Mouse (Mus musculus): ENCODE measurements around the gene Serpine1. TPM values are rescaled to one million over a fixed set of nuclear protein-coding genes. Genes with fewer than 3 reads are reported as not detected.
"Not testable (repeated sequence)": the region's sequence is repeated elsewhere in the genome, so short reads cannot be mapped to it uniquely, and the experiment has no call there.

The Serpine1 gene
- polyA plus RNA-seq (2015; fragmentation: Nextera tagmentation; extraction: Ambion mirVana), result 0.05 TPM in 1 of 2 replicates, not detected in the other

GRCm38 (mm10) chr5:137072079-137072960 is at the start of gene Serpine1:
Gene Serpine1, minus strand, starts transcription at chr5:137072268.
- DNase-seq (peak; percentile 37), ATAC-seq (ENCODE audit: low read depth) (peak; percentile 72)
- Histone ChIP-seq H3K4me2 (peak within 1 kb of the TSS; percentile 45), H3K27me3 (peaks cover 15% of the 10 kb centered on the region; the same call in 1 of the 2 replicates), H3K9ac (peak within 1 kb of the TSS; percentile 39; the same call in 1 of the 2 replicates), H3K4me3 (replicated peaks) (peak within 1 kb of the TSS; percentile 21), H3K36me3 (no peaks in the 10 kb centered on the region), H3K9me3 (replicated peaks) (no peaks in the 10 kb centered on the region), H3K4me1 (replicated peaks) (peaks cover 43% of the 10 kb centered on the region), H3K27ac (no peak within 1 kb of the TSS)
- 25% methylated on average over 23 of the region's 23 CpGs for WGBS (ENCODE audit: insufficient replicate concordance)

- no peak for ATAC-seq (ENCODE audit: low read depth)
- Histone ChIP-seq H3K9ac (no peak overlapping the region), H3K4me2 (no peak overlapping the region), H3K27ac (no peak overlapping the region), H3K27me3 (no peaks in the 10 kb centered on the region), H3K4me3 (replicated peaks) (no peak overlapping the region), H3K4me1 (replicated peaks) (peaks cover 39% of the 10 kb centered on the region), H3K9me3 (replicated peaks) (0 out of 2 replicates have a peak, but pooled peaks cover 5% of the 10 kb centered on the region), H3K36me3 (no peaks in the 10 kb centered on the region)
- no peak for DNase-seq
- 64% methylated on average over 4 of the region's 4 CpGs for WGBS (ENCODE audit: insufficient replicate concordance)
Measured at GRCm38 (mm10) chr5:137121280-137121679, 49.2 kb upstream of the Serpine1 start.

- no peak overlapping the region; the same call in 1 of the 2 replicates for H3K27ac ChIP-seq
- H3K4me3 ChIP-seq (replicated peaks), result no peak overlapping the region
- WGBS (ENCODE audit: insufficient replicate concordance), result 76% methylated on average over 4 of the region's 4 CpGs
- peaks cover 51% of the 10 kb centered on the region for H3K4me1 ChIP-seq (replicated peaks)
- peaks cover 17% of the 10 kb centered on the region for H3K9me3 ChIP-seq (replicated peaks)
- H3K9ac ChIP-seq, result no peak overlapping the region
- no peak for DNase-seq
- peaks cover 14% of the 10 kb centered on the region for H3K36me3 ChIP-seq
- H3K4me2 ChIP-seq, result no peak overlapping the region
- no peak for ATAC-seq (ENCODE audit: low read depth)
- H3K27me3 ChIP-seq, result no peaks in the 10 kb centered on the region
Measured at GRCm38 (mm10) chr5:137118878-137119277, 46.8 kb upstream of the Serpine1 start.

- not testable (repeated sequence) for ATAC-seq (ENCODE audit: low read depth)
Measured at GRCm38 (mm10) chr5:137117994-137118393, 45.9 kb upstream of the Serpine1 start.

GRCm38 (mm10) chr5:137116987-137117386 is 44.9 kb upstream of the Serpine1 start:
- Histone ChIP-seq H3K9ac (peak overlapping the region; percentile 91), H3K4me1 (replicated peaks) (peaks cover 38% of the 10 kb centered on the region), H3K4me2 (peak overlapping the region; percentile 78), H3K9me3 (replicated peaks) (peaks cover 35% of the 10 kb centered on the region), H3K27me3 (no peaks in the 10 kb centered on the region), H3K27ac (peak overlapping the region; percentile 96), H3K4me3 (replicated peaks) (peak overlapping the region; percentile 82), H3K36me3 (peaks cover 32% of the 10 kb centered on the region)
- 58% methylated on average over 2 of the region's 2 CpGs for WGBS (ENCODE audit: insufficient replicate concordance)
- ATAC-seq (ENCODE audit: low read depth) (no peak), DNase-seq (no peak)

More at GRCm38 (mm10) chr5:137117994-137118393, 45.9 kb upstream of the Serpine1 start:
- DNase-seq; H3K4me2 ChIP-seq; H3K4me3 ChIP-seq (replicated peaks); H3K27ac ChIP-seq; H3K9ac ChIP-seq; H3K27me3 ChIP-seq: not testable (repeated sequence)
- 88% methylated on average over 3 of the region's 3 CpGs for WGBS (ENCODE audit: insufficient replicate concordance)
- Histone ChIP-seq H3K36me3 (peaks cover 23% of the 10 kb centered on the region), H3K9me3 (replicated peaks) (peaks cover 26% of the 10 kb centered on the region), H3K4me1 (replicated peaks) (peaks cover 42% of the 10 kb centered on the region)

GRCm38 (mm10) chr5:137115866-137116847 is 44.1 kb upstream of the Serpine1 start, which contains the start of gene Trim56:
Gene Trim56, minus strand, starts transcription at chr5:137116209.
- peak within 1 kb of the TSS; percentile 91 for H3K9ac ChIP-seq
- peaks cover 43% of the 10 kb centered on the region for H3K9me3 ChIP-seq (replicated peaks)
- no peaks in the 10 kb centered on the region for H3K27me3 ChIP-seq
- H3K4me3 ChIP-seq (replicated peaks), result peak within 1 kb of the TSS; percentile 82
- WGBS (ENCODE audit: insufficient replicate concordance), result 2% methylated on average over 29 of the region's 29 CpGs
- H3K27ac ChIP-seq, result peak within 1 kb of the TSS; percentile 96
- peak within 1 kb of the TSS; percentile 78 for H3K4me2 ChIP-seq
- peaks cover 38% of the 10 kb centered on the region for H3K4me1 ChIP-seq (replicated peaks)
- H3K36me3 ChIP-seq, result peaks cover 40% of the 10 kb centered on the region
- peak; percentile 83 for DNase-seq
- ATAC-seq (ENCODE audit: low read depth), result peak; percentile 94

GRCm38 (mm10) chr5:137114891-137115561 is 43.0 kb upstream of the Serpine1 start:
- peak overlapping the region; percentile 96 for H3K27ac ChIP-seq
- H3K4me2 ChIP-seq, result peak overlapping the region; percentile 78
- no peak for DNase-seq
- H3K27me3 ChIP-seq, result no peaks in the 10 kb centered on the region
- H3K36me3 ChIP-seq, result peaks cover 51% of the 10 kb centered on the region
- H3K4me1 ChIP-seq (replicated peaks), result peaks cover 38% of the 10 kb centered on the region
- H3K4me3 ChIP-seq (replicated peaks), result peak overlapping the region; percentile 82
- peak overlapping the region; percentile 91 for H3K9ac ChIP-seq
- 52% methylated on average over 9 of the region's 9 CpGs for WGBS (ENCODE audit: insufficient replicate concordance)
- ATAC-seq (ENCODE audit: low read depth), result no peak
- H3K9me3 ChIP-seq (replicated peaks), result peaks cover 54% of the 10 kb centered on the region

- peaks cover 55% of the 10 kb centered on the region for H3K9me3 ChIP-seq (replicated peaks)
- H3K4me2 ChIP-seq, result no peak overlapping the region
- H3K9ac ChIP-seq, result no peak overlapping the region
- no peak overlapping the region for H3K4me3 ChIP-seq (replicated peaks)
- ATAC-seq (ENCODE audit: low read depth) (no peak), DNase-seq (no peak)
- 75% methylated on average over 5 of the region's 5 CpGs for WGBS (ENCODE audit: insufficient replicate concordance)
- no peak overlapping the region for H3K27ac ChIP-seq
- peaks cover 54% of the 10 kb centered on the region for H3K36me3 ChIP-seq
- peaks cover 3% of the 10 kb centered on the region; the same call in 1 of the 2 replicates for H3K27me3 ChIP-seq
- peaks cover 29% of the 10 kb centered on the region for H3K4me1 ChIP-seq (replicated peaks)
Measured at GRCm38 (mm10) chr5:137111542-137112408, 39.7 kb upstream of the Serpine1 start.

GRCm38 (mm10) chr5:137110863-137111262 is 38.8 kb upstream of the Serpine1 start:
- Histone ChIP-seq H3K4me1 (replicated peaks) (peaks cover 33% of the 10 kb centered on the region), H3K27ac (no peak overlapping the region), H3K9ac (no peak overlapping the region), H3K4me2 (no peak overlapping the region), H3K27me3 (peaks cover 3% of the 10 kb centered on the region; the same call in 1 of the 2 replicates), H3K36me3 (peaks cover 54% of the 10 kb centered on the region), H3K9me3 (replicated peaks) (peaks cover 55% of the 10 kb centered on the region), H3K4me3 (replicated peaks) (no peak overlapping the region)
- ATAC-seq (ENCODE audit: low read depth) (no peak), DNase-seq (no peak)
- 88% methylated on average over 12 of the region's 12 CpGs for WGBS (ENCODE audit: insufficient replicate concordance)

Measured in liver, embryonic 13.5 days (tissue).